Mouse (Mus musculus): ENCODE results near the gene Setdb1. TPM values are rescaled to one million over a fixed set of nuclear protein-coding genes. Genes with fewer than 3 reads are reported as not detected.
A peak's percentile ranks its signal among the peaks of the same experiment; 100 is the strongest.

The Setdb1 gene
- polyA plus RNA-seq, 1 experiment from 2014 or later: 59.1 TPM

- Histone ChIP-seq H3K4me3 (no peak overlapping the region), H3K9me3 (0 out of 2 replicates have a peak, but pooled peaks cover 3% of the 10 kb centered on the region), H3K27ac (peak overlapping the region; percentile 3; the same call in 1 of the 2 replicates), H3K27me3 (ENCODE audit: poor library complexity, severe bottlenecking) (no peaks in the 10 kb centered on the region), H3K36me3 (replicated peaks) (peaks cover 63% of the 10 kb centered on the region), H3K4me1 (peaks cover 6% of the 10 kb centered on the region; the same call in 1 of the 2 replicates)
- WGBS: 14% methylated on average over 5 of the region's 5 CpGs
- DNase-seq (ENCODE audit: extremely low spot score, low spot score): peak; percentile 46
Measured at GRCm38 (mm10) chr3:95296103-95296469, 60.9 kb downstream of the Setdb1 start.

- Histone ChIP-seq H3K36me3 (replicated peaks) (peaks cover 69% of the 10 kb centered on the region), H3K4me1 (peaks cover 6% of the 10 kb centered on the region; the same call in 1 of the 2 replicates)
- 84% methylated on average over 11 of the region's 11 CpGs for WGBS
Measured at GRCm38 (mm10) chr3:95295321-95296102, 61.5 kb downstream of the Setdb1 start.

GRCm38 (mm10) chr3:95294718-95295117 is 62.3 kb downstream of the Setdb1 start:
- Histone ChIP-seq H3K9me3 (0 out of 2 replicates have a peak, but pooled peaks cover 3% of the 10 kb centered on the region), H3K27ac (no peak overlapping the region), H3K4me1 (peaks cover 6% of the 10 kb centered on the region; the same call in 1 of the 2 replicates), H3K27me3 (ENCODE audit: poor library complexity, severe bottlenecking) (no peaks in the 10 kb centered on the region), H3K4me3 (no peak overlapping the region), H3K36me3 (replicated peaks) (peaks cover 77% of the 10 kb centered on the region)
- WGBS: 89% methylated on average over 5 of the region's 5 CpGs
- DNase-seq (ENCODE audit: extremely low spot score, low spot score): no peak

More at GRCm38 (mm10) chr3:95295321-95296102, 61.5 kb downstream of the Setdb1 start:
- Histone ChIP-seq H3K4me3 (no peak overlapping the region), H3K9me3 (0 out of 2 replicates have a peak, but pooled peaks cover 3% of the 10 kb centered on the region), H3K27me3 (ENCODE audit: poor library complexity, severe bottlenecking) (no peaks in the 10 kb centered on the region), H3K27ac (no peak overlapping the region)
- DNase-seq (ENCODE audit: extremely low spot score, low spot score): no peak

GRCm38 (mm10) chr3:95294316-95294715 is 62.7 kb downstream of the Setdb1 start:
- Histone ChIP-seq H3K27me3 (ENCODE audit: poor library complexity, severe bottlenecking) (no peaks in the 10 kb centered on the region), H3K27ac (no peak overlapping the region), H3K4me3 (no peak overlapping the region), H3K36me3 (replicated peaks) (peaks cover 81% of the 10 kb centered on the region), H3K9me3 (0 out of 2 replicates have a peak, but pooled peaks cover 3% of the 10 kb centered on the region), H3K4me1 (peaks cover 6% of the 10 kb centered on the region; the same call in 1 of the 2 replicates)
- WGBS: 91% methylated on average over 7 of the region's 7 CpGs
- DNase-seq (ENCODE audit: extremely low spot score, low spot score): no peak

GRCm38 (mm10) chr3:95293537-95293936 is 63.5 kb downstream of the Setdb1 start:
- no peak for DNase-seq (ENCODE audit: extremely low spot score, low spot score)
- H3K36me3 ChIP-seq (replicated peaks): peaks cover 85% of the 10 kb centered on the region
- 88% methylated on average over 11 of the region's 11 CpGs for WGBS

GRCm38 (mm10) chr3:95292899-95293298 is 64.1 kb downstream of the Setdb1 start:
- Histone ChIP-seq H3K4me3 (no peak overlapping the region), H3K27me3 (ENCODE audit: poor library complexity, severe bottlenecking) (no peaks in the 10 kb centered on the region), H3K9me3 (0 out of 2 replicates have a peak, but pooled peaks cover 3% of the 10 kb centered on the region), H3K4me1 (peaks cover 6% of the 10 kb centered on the region; the same call in 1 of the 2 replicates), H3K36me3 (replicated peaks) (peaks cover 89% of the 10 kb centered on the region), H3K27ac (no peak overlapping the region)
- WGBS: 83% methylated on average over 2 of the region's 2 CpGs
- no peak for DNase-seq (ENCODE audit: extremely low spot score, low spot score)

More at GRCm38 (mm10) chr3:95293537-95293936, 63.5 kb downstream of the Setdb1 start:
- Histone ChIP-seq H3K27ac (no peak overlapping the region), H3K4me3 (no peak overlapping the region), H3K27me3 (ENCODE audit: poor library complexity, severe bottlenecking) (no peaks in the 10 kb centered on the region), H3K9me3 (0 out of 2 replicates have a peak, but pooled peaks cover 3% of the 10 kb centered on the region), H3K4me1 (peaks cover 6% of the 10 kb centered on the region; the same call in 1 of the 2 replicates)

- H3K36me3 ChIP-seq (replicated peaks): peaks cover 79% of the 10 kb centered on the region
- DNase-seq (ENCODE audit: extremely low spot score, low spot score): no peak
- 91% methylated on average over 4 of the region's 4 CpGs for WGBS
Measured at GRCm38 (mm10) chr3:95291041-95291440, 66.0 kb downstream of the Setdb1 start.

GRCm38 (mm10) chr3:95290156-95290555 is 66.8 kb downstream of the Setdb1 start:
- Histone ChIP-seq H3K36me3 (replicated peaks) (peaks cover 72% of the 10 kb centered on the region), H3K27ac (no peak overlapping the region), H3K9me3 (no peaks in the 10 kb centered on the region), H3K4me1 (no peaks in the 10 kb centered on the region), H3K27me3 (ENCODE audit: poor library complexity, severe bottlenecking) (no peaks in the 10 kb centered on the region), H3K4me3 (no peak overlapping the region)
- DNase-seq (ENCODE audit: extremely low spot score, low spot score): no peak
- 86% methylated on average over 6 of the region's 6 CpGs for WGBS

More at GRCm38 (mm10) chr3:95291041-95291440, 66.0 kb downstream of the Setdb1 start:
- Histone ChIP-seq H3K27me3 (ENCODE audit: poor library complexity, severe bottlenecking) (no peaks in the 10 kb centered on the region), H3K4me3 (no peak overlapping the region), H3K4me1 (peaks cover 1% of the 10 kb centered on the region; the same call in 1 of the 2 replicates), H3K9me3 (no peaks in the 10 kb centered on the region), H3K27ac (no peak overlapping the region)

GRCm38 (mm10) chr3:95289419-95289818 is 67.6 kb downstream of the Setdb1 start:
- H3K27me3 ChIP-seq (ENCODE audit: poor library complexity, severe bottlenecking): no peaks in the 10 kb centered on the region
- H3K9me3 ChIP-seq: no peaks in the 10 kb centered on the region
- 90% methylated on average over 4 of the region's 4 CpGs for WGBS
- no peak overlapping the region for H3K4me3 ChIP-seq
- DNase-seq (ENCODE audit: extremely low spot score, low spot score): no peak
- H3K27ac ChIP-seq: no peak overlapping the region
- H3K36me3 ChIP-seq (replicated peaks): peaks cover 64% of the 10 kb centered on the region
- H3K4me1 ChIP-seq: peaks cover 4% of the 10 kb centered on the region

GRCm38 (mm10) chr3:95287541-95287940 is 69.5 kb downstream of the Setdb1 start:
- Histone ChIP-seq H3K27me3 (ENCODE audit: poor library complexity, severe bottlenecking) (no peaks in the 10 kb centered on the region), H3K9me3 (no peaks in the 10 kb centered on the region), H3K36me3 (replicated peaks) (peaks cover 47% of the 10 kb centered on the region), H3K27ac (no peak overlapping the region), H3K4me1 (peaks cover 17% of the 10 kb centered on the region), H3K4me3 (no peak overlapping the region)
- DNase-seq (ENCODE audit: extremely low spot score, low spot score): no peak
- WGBS: 86% methylated on average over 3 of the region's 3 CpGs

GRCm38 (mm10) chr3:95286510-95286909 is 70.5 kb downstream of the Setdb1 start:
- no peak overlapping the region for H3K27ac ChIP-seq
- WGBS: 92% methylated on average over 7 of the region's 7 CpGs
- no peaks in the 10 kb centered on the region for H3K9me3 ChIP-seq
- H3K36me3 ChIP-seq (replicated peaks): peaks cover 38% of the 10 kb centered on the region
- H3K4me3 ChIP-seq: no peak overlapping the region
- no peak for DNase-seq (ENCODE audit: extremely low spot score, low spot score)
- peaks cover 26% of the 10 kb centered on the region for H3K4me1 ChIP-seq
- H3K27me3 ChIP-seq (ENCODE audit: poor library complexity, severe bottlenecking): no peaks in the 10 kb centered on the region

GRCm38 (mm10) chr3:95286011-95286410 is 71.0 kb downstream of the Setdb1 start:
- no peaks in the 10 kb centered on the region for H3K27me3 ChIP-seq (ENCODE audit: poor library complexity, severe bottlenecking)
- no peak overlapping the region for H3K4me3 ChIP-seq
- 72% methylated on average over 5 of the region's 5 CpGs for WGBS
- peaks cover 26% of the 10 kb centered on the region for H3K4me1 ChIP-seq
- H3K27ac ChIP-seq: no peak overlapping the region
- peaks cover 33% of the 10 kb centered on the region for H3K36me3 ChIP-seq (replicated peaks)
- no peak for DNase-seq (ENCODE audit: extremely low spot score, low spot score)
- H3K9me3 ChIP-seq: no peaks in the 10 kb centered on the region

GRCm38 (mm10) chr3:95285390-95285789 is 71.6 kb downstream of the Setdb1 start:
- Histone ChIP-seq H3K36me3 (replicated peaks) (peaks cover 27% of the 10 kb centered on the region), H3K4me3 (no peak overlapping the region), H3K27ac (no peak overlapping the region), H3K27me3 (ENCODE audit: poor library complexity, severe bottlenecking) (no peaks in the 10 kb centered on the region), H3K4me1 (peaks cover 32% of the 10 kb centered on the region), H3K9me3 (no peaks in the 10 kb centered on the region)
- no peak for DNase-seq (ENCODE audit: extremely low spot score, low spot score)
- 92% methylated on average over 5 of the region's 5 CpGs for WGBS

Data from forebrain, embryonic 10.5 days (tissue).